Mouse (Mus musculus): ENCODE measurements at regions not wholly inside any gene's neighbourhood (a gene's known extent, or its start where the extent isn't known, plus 50 kb on each side); places are given as distances from the start of the nearest gene placed in this dataset.
A peak's percentile ranks its signal among the peaks of the same experiment; 100 is the strongest.

DNA sequence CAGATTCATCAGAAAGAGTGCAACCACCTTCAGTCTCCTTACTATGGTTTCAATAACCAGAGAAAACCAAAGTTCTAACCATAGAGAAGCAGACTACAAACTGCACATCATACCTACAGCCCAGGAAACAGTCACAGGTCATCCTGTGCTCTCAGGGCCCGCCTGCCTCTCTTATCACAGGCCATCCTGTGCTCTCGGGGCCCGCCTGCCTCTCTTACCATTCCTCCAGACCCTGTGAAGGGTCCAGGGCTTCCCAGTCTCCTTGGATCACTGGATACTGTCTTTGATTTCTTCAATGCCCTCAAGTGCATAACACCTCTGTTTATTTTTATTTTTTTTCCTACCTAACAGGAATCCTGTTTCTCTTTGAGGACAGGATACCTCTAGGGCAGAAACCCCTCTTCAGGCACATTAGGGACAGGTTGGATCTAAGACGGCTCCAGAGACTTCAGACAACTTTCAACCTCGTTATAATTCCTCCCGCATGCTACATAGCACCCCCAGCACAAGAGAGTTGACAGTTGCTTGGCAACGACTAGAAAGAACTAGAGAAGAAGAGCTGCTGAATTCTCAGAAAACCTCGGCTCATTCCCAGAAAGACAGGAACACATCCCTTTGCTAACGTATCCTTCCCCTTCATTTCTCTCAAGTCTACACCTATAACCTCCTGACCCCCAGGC is 95.4 kb upstream of the Bmper start:
- peak in 1 of 2 experiments; percentile 20 for DNase-seq (ENCODE audit: low spot score in 2 of 2)

DNA sequence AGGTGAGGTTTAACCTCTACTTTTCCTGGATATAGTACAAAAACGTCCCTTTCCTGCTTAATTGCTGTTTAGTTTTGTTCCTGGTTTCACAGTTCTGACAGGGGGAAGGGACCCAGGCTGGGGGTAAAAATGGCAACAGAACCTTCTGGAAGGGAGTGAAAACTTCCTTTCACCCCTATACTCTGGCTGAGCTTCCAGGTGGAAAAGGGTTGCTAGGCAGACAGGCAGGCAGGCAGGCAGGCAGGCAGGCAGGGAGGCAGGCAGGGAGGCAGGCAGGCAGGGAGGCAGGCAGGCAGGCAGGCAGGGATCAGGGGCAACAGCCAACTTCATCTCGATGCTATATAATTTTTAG is 94.9 kb upstream of the Bmper start:
- DNase-seq (ENCODE audit: low spot score in 2 of 2), result no peak

DNA sequence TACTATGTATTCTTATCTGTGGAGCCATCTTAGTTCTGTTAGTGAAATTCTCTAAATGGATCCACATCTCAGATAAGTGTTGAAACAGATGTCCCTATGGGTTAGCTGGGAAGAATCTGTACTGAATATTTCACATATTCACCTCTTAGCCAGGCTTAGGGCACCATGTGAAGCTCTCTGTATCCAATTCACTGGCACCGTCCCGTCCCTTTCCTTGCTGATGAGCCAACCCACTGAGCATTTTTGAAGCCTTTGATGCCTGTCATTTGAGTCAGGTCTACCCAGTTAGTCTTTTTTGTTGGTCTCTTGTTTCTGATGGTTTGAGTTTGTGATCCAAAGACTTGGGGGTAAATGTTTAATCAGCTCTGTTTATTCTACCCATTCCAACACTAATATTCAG is 88.9 kb upstream of the Bmper start:
- DNase-seq (ENCODE audit: low spot score in 2 of 2), result no peak

DNA sequence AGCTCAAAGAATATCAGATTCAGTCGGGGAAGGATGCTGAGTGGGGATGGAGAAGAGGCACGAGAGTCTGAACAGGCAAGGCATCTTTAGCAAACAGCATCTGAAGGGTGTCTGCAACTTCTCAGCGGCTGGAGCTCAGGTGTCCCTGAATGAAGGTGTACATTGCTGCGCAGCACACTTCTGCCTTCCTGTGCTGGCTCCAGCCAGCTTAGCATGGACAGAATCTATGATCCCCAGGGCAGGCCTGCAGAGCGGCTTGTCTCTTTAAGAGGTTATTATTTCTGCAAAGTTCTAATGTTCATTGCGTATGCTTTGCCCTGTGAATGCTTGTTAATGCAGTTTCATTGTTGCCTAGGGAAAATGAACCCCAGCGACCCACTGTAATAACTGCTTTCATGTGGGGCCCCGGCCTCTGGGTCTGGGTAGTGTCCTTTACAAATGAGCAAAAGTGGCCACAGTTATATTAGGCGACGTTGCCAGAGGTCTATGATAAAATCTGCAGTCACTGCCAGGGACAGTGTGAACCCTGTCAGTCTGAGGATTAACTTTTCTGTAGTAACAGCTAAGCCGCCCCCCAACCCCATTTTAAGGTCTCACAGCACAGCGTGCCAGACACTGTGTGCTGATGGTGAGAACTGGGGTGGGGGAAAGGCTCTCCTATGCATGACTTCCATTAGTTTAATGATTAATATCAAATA is 88.3 kb upstream of the Bmper start:
- no peak for DNase-seq (ENCODE audit: low spot score in 2 of 2)

DNA sequence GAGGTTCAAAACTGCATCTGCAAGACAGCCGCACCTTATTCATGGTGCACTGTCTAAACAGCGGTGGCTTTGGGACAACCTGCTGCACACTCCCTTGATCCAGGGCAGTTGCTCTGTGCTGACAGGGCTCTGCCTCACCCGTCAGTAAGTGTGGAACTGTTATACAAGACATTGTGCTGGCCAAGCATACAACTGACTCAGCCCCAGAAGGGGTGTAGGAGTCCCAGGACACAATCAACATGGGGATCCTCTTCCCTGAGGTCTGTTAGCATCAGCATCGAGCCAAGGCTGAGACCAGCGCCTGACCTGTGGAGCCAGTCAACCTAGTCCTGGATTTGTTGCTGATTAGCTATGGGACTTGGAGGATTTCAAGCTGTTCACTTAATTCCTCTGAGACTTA is 86.4 kb upstream of the Bmper start:
- no peak for DNase-seq (ENCODE audit: low spot score in 2 of 2)

DNA sequence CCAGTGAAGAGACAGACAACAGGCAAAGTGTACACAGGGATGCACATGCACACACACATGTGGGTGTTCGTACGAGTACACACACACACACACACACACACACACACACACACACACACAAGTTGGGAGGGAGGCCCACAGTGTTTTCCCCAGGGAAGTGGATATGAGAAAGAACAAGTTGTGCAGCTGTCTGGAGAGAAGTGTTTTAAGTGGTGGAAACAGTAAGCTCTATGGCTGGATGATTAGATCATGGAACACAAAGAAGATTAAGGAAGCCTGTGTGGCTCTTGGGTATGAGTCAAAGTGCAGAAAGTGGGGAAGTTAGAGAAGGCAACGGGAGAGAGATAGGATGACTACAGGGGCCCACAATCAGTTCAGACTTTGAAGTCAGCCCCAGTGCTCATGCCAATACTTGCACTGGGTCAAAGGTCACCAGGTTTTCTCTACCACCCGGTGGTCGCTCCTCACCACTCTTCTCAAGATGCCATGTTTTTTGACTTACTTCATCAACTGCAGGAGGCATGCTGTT is 85.1 kb upstream of the Bmper start:
- no peak for DNase-seq (ENCODE audit: low spot score in 2 of 2)

DNA sequence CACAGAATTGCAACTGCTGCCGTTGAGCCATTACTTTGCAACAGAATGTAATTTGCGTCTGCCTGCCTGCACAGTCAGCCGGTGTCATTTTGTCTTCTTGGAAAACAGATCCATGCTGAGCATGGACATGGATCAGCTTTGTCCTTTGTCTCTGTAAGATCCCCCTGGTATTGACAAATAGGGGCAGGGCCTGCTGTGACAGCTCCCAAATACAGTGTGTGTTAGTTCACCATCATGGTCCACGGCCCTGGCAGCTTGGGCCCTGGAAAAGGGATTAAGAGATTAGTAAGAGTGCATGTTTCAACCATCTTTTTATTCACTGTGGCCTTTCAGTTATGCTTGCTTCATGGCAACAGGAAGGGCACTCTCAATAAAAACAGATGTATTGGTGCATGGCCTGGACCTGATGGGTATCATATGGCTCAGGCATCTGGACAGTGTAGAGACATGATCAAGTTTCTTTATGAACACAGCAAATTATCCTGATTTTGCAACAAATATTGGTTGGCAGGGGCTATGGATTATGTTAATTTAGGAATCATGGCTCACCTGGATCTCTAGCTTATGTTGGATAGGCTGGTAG is 83.2 kb upstream of the Bmper start:
- DNase-seq (ENCODE audit: low spot score in 2 of 2), result no peak

DNA sequence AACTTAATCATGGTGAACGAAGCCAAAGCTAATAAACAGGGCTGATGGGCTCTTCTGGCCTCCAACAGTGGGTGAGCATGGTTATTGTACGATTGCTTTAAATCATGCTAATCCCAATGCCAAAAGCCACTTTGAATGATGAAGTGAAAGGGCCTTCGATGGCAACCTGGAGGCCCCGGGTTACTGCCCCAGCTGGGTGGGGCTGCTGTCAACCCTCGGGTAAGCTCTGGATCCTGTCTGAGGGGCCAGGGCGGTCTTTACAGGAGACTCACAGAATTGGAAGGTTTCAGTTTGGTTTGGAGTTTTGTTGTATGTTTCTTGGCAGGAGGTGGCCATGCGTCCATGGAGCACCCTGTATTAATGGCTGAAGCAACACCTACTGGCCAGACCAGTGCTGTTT is 78.6 kb upstream of the Bmper start:
- no peak for DNase-seq (ENCODE audit: low spot score in 2 of 2)

DNA sequence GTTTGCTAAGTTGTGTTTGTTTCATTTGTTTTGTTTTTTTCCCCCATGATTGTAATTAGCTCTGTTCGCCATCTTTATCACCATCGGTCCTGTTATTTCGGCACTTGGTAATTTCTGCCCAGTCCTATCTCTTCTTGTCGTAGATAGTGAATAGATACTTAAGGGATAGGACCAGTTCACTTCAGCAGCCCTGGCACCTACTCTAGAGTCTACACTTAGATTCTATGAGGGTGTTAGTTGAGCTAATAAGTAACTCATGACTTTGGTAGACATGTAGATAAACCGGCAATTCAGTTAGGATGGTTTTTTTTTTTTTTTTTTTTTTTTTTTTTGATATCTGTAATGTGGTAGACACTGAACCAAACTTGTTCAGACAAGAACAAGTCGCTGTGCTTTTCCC is 72.5 kb upstream of the Bmper start:
- no peak for DNase-seq (ENCODE audit: low spot score in 2 of 2)

DNA sequence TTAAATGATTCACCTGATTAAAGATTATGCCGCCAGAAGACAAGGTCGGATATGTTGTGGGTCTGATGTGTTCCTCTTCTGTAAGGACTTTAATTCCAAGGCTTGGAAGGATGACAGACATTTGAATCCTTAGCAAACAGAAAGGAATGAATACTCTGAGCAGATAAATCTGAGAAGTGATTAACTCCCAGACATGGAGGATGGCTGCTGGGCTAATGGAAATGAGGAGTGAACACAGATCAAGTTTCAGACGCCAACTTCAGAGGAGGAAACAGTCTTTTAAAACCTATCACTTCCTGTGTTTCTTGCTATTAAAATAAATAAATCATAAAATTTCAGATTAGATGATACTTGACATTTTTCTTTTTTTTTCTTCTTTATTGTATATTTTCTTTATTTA is 72.0 kb upstream of the Bmper start:
- no peak for DNase-seq (ENCODE audit: low spot score in 2 of 2)

DNA sequence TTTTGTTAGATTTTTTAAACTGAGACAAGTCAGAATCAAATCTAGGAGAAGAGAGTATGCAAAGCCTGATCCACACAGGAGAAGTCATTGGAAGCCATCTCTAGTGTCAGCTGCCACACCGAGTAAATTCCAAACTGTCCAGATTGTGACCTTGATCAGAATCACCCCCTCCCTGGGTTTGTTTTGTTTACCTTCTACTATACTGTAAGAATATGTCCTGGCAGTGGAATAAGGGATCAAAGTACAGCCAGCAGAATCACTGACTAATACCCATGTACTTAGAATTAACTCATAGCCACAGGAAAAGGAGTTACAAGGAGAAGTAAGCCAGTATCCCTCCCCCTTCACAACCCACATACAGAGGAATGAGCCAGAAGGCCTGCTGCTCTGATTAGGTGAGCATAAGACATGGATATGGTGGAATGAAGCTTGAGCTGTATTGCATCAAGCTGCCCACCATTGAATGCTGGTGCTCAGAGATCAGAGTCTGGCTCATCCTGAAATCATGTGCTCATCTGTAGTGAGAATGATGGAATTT is 70.9 kb upstream of the Bmper start:
- no peak for DNase-seq (ENCODE audit: low spot score in 2 of 2)

DNA sequence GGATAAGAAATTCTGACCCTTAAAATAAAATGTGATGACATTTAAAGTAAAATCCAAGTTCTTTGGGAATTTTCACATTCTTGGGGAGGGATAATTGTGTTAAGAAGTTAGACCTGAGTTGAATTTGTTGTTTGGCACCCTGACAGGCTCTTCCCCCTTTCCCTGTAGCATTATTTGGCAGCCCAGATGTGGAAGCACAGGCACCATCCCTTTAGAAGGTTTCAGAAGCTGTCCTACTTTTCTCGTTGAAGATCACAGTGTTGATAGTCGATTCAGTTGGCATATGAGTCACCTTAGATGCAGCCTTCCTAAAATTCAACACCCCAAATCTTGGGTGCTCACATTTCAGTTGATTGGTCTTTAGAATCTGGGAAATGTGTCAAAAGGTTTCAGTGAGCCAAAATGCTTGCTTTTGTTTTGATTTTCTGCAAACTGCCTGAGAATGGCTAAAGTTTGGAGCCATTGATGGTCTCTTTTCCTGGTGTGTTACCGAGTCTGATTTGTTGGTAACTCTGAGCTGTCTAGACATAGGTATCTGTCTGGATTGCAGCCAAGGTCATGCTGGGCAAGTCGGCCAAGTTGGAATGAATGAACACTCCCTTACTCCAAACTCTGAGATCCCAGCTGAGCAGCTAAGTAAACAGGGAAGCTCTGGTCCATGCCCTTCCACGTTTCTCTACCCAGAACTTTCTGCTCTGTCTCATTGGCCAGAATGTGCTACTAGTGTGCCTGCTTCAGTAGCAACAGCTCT is 65.9 kb upstream of the Bmper start:
- DNase-seq (ENCODE audit: low spot score in 2 of 2), result no peak

DNA sequence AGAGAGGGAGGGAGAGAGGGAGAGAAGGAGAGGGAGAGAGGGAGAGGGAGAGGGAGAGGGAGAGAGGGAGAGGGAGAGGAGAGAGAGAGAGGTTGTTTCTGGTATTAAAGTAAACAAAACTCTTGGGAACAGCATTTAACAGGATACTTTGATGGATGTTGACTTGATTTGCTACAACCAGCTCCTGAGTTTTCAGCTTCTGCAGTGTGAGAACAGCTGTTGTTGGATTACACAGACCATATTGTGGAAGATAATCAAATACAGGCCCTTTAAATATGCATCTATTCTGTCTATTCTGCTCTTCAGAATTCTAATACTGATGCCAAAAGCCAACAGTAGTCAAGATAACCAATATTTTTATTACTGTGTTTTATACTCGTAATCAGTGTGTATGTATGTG is 64.4 kb upstream of the Bmper start:
- no peak for DNase-seq (ENCODE audit: low spot score in 2 of 2)

DNA sequence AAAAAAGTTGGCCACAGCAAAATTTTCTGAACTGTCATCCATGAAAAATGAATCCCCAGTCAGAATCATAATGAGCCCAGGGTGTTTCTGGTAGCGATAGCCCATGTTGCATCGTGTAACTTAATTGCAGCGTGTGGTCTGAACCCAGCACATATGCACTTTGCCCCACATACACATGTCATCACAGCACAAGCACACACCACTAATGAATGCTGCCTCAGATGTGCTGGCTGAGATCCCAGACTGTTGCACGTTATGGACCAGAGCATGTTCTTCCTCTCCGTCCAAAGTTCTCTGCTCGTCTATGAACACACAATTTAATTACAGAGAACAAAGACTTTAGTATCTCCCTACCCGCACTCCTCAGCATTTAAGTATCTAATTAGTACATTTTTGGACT is 61.5 kb upstream of the Bmper start:
- DNase-seq (ENCODE audit: low spot score in 2 of 2), result no peak

DNA sequence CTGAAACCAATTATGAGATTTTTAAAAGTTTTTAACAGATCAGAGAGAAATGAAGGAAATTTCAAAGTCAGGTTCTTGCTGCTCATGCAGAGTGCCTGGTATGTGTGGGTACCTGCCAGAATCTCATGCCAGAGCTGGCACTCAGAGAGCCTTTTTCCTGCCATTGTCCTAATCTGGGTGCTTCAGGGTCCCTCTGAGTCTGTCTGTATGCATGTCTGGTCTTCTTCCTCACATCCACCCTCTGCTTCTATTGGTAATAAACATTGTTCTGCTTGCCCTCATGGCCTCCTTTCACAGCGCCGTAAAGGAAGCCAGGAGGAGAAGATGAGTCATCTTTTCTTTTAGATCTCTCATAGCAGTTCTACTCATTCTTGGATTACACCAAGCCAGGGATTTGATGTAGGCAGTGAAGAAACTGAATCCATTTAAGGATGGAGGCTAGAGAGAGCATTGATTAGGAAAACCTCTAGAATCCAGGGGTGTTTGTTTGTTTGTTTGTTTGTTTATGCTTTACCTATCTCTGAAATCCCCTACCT is 55.8 kb upstream of the Bmper start:
- DNase-seq (ENCODE audit: low spot score in 2 of 2), result no peak

DNA sequence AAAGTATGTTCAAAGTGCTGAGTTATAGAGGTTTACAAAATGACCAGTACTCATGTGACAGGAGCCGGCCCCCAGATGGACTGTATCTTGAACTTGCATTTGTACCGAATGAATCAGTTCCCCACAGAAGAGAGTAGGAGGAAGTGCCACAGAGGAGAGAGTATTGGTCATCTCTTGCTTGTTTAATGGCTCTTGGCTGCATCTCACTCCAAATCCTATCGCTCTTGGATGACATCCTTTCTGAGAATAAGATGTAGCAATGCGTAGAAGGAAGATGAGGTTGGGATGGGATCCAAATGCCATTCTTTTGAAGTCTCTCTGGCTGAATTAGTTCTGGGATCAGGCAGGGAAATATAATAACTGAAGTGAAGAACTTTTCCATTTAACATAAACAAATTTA is 55.2 kb upstream of the Bmper start:
- DNase-seq (ENCODE audit: low spot score in 2 of 2), result no peak

DNA sequence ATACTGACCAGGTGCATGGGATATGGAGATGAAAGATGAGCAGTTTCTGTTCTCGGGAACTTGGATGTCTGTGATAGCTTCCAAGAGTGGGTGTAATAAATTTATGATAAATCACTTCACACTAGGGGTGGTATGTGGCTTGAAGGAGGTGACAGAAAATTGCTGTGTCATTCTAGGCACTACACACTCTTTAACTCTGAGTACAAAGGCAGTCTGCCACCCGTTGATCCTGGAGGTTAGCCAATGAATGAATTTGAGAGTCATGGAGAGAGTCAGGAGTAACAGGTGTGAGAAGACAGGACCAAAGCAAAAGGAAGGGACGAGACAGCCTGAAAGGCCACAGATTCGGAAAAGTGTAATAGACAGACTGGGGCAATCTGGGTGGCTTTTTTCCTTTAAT is 54.7 kb upstream of the Bmper start:
- no peak for DNase-seq (ENCODE audit: low spot score in 2 of 2)

DNA sequence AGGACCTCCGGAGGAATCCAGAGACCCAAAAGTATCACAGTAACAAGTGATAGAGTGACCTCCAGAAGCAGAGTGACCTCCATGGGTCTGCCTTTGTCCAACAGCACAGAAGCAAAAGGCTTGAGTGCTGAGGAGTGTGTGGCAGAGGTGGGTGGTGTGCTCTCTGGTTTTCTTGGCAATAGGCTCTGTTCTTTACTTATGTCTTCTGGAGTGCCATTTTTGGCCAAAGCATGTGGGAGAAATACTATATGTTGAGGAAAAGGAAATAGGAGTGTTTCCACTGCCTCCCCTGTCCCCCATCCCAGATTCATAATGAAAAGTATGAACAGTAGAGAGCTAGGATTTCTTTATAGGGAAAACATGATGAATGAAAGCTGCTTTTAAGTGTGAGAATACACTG is 51.5 kb upstream of the Bmper start:
- DNase-seq (ENCODE audit: low spot score in 2 of 2), result no peak

Data from right cerebral cortex, postnatal 36 days (tissue).